In genomic region chr17:66701358-66702184, GRCm38 (mm10) we compare ENCODE assay signal across 11 mouse cellular contexts.
A peak's percentile ranks its signal among the peaks of the same experiment; 100 is the strongest.
DNase-seq lines count a peak whose midpoint lies in the region; ATAC-seq and TF ChIP-seq lines count a peak whose summit lies in the region.
"Had no signal": no experiment of that assay in that cellular context is flagged by ENCODE, and none has a peak within 500 bp of the region (broad histone marks: within the 10 kb centered on the region; RNA-seq: fewer than 3 reads in every experiment).

No protein-coding gene starts in this region.

- no peak overlapping the region for H3K9ac ChIP-seq in hindbrain, embryonic 15.5 days
- no peak overlapping the region for H3K9ac ChIP-seq in midbrain, embryonic 16.5 days (ENCODE audit: low read depth, low read length)
- no peak overlapping the region for H3K9ac ChIP-seq in midbrain, embryonic 15.5 days
- no peak overlapping the region for H3K9ac ChIP-seq in hindbrain, embryonic 16.5 days (ENCODE audit: low read depth, low read length)
- no peak overlapping the region for H3K9ac ChIP-seq in neural tube, embryonic 15.5 days (replicated peaks)
- H3K9ac ChIP-seq: forebrain, embryonic 12.5 days; liver, embryonic 14.5 days had no signal

- ATAC-seq in hindbrain, embryonic 15.5 days (ENCODE audit: low FRiP score, low read depth) = peak; percentile 45; the same call in 1 of the 2 replicates
- ATAC-seq in midbrain, embryonic 16.5 days = peak; percentile 48; the same call in 1 of the 2 replicates
- no peak; the same call in 1 of the 2 replicates for ATAC-seq in midbrain, embryonic 15.5 days (replicated peaks)
- ATAC-seq in hindbrain, embryonic 16.5 days = peak; percentile 45; the same call in 1 of the 2 replicates
- ATAC-seq in neural tube, embryonic 15.5 days (ENCODE audit: low FRiP score) = no peak

- WGBS in hindbrain, embryonic 15.5 days = 59% methylated on average over 11 of the region's 11 CpGs
- WGBS in hindbrain, embryonic 10.5 days = 87% methylated on average over 11 of the region's 11 CpGs
- 68% methylated on average over 11 of the region's 11 CpGs for WGBS in midbrain, embryonic 16.5 days
- 64% methylated on average over 11 of the region's 11 CpGs for WGBS in midbrain, embryonic 15.5 days
- 58% methylated on average over 11 of the region's 11 CpGs for WGBS in hindbrain, embryonic 16.5 days
- 52% methylated on average over 11 of the region's 11 CpGs for WGBS in neural tube, embryonic 15.5 days

- no peak for TF ChIP-seq CTCF in layer of hippocampus, adult 2 months (conservative IDR thresholded peaks at IDR 0.05)

- H3K36me3 ChIP-seq in hindbrain, embryonic 15.5 days = no peaks in the 10 kb centered on the region
- no peaks in the 10 kb centered on the region for H3K36me3 ChIP-seq in hindbrain, embryonic 10.5 days
- H3K36me3 ChIP-seq in midbrain, embryonic 16.5 days (ENCODE audit: control insufficient read depth, insufficient read depth, low read length) = no peaks in the 10 kb centered on the region
- no peaks in the 10 kb centered on the region for H3K36me3 ChIP-seq in midbrain, embryonic 15.5 days (replicated peaks)
- H3K36me3 ChIP-seq in hindbrain, embryonic 16.5 days (ENCODE audit: control insufficient read depth, insufficient read depth, low read length) = no peaks in the 10 kb centered on the region
- H3K36me3 ChIP-seq in neural tube, embryonic 15.5 days = no peaks in the 10 kb centered on the region
- H3K36me3 ChIP-seq: forebrain, embryonic 12.5 days had no signal

- no peaks in the 10 kb centered on the region for H3K27me3 ChIP-seq in hindbrain, embryonic 15.5 days
- H3K27me3 ChIP-seq in hindbrain, embryonic 10.5 days (ENCODE audit: insufficient read depth, poor library complexity, severe bottlenecking) = no peaks in the 10 kb centered on the region
- H3K27me3 ChIP-seq in midbrain, embryonic 16.5 days (ENCODE audit: control insufficient read depth, insufficient read depth, low read depth, low read length) = no peaks in the 10 kb centered on the region
- 0 out of 2 replicates have a peak, but pooled peaks cover 3% of the 10 kb centered on the region for H3K27me3 ChIP-seq in midbrain, embryonic 15.5 days (replicated peaks)
- no peaks in the 10 kb centered on the region for H3K27me3 ChIP-seq in hindbrain, embryonic 16.5 days (replicated peaks; ENCODE audit: control insufficient read depth, insufficient read depth, low read length)
- H3K27me3 ChIP-seq in neural tube, embryonic 15.5 days (replicated peaks) = no peaks in the 10 kb centered on the region
- H3K27me3 ChIP-seq: forebrain, embryonic 12.5 days had no signal

- no peaks in the 10 kb centered on the region for H3K9me3 ChIP-seq in hindbrain, embryonic 15.5 days
- H3K9me3 ChIP-seq in hindbrain, embryonic 10.5 days = no peaks in the 10 kb centered on the region
- H3K9me3 ChIP-seq in midbrain, embryonic 16.5 days (replicated peaks; ENCODE audit: control insufficient read depth, low read length, poor library complexity, severe bottlenecking) = no peaks in the 10 kb centered on the region
- no peaks in the 10 kb centered on the region for H3K9me3 ChIP-seq in midbrain, embryonic 15.5 days
- H3K9me3 ChIP-seq in hindbrain, embryonic 16.5 days (ENCODE audit: control insufficient read depth, low read length) = no peaks in the 10 kb centered on the region
- H3K9me3 ChIP-seq in neural tube, embryonic 15.5 days (replicated peaks) = no peaks in the 10 kb centered on the region
- H3K9me3 ChIP-seq: forebrain, embryonic 12.5 days had no signal

- no peak overlapping the region for H3K4me3 ChIP-seq in hindbrain, embryonic 15.5 days
- no peak overlapping the region for H3K4me3 ChIP-seq in hindbrain, embryonic 10.5 days
- no peak overlapping the region for H3K4me3 ChIP-seq in midbrain, embryonic 16.5 days (ENCODE audit: low read depth, low read length)
- no peak overlapping the region for H3K4me3 ChIP-seq in midbrain, embryonic 15.5 days
- no peak overlapping the region for H3K4me3 ChIP-seq in hindbrain, embryonic 16.5 days (ENCODE audit: low read length)
- H3K4me3 ChIP-seq in neural tube, embryonic 15.5 days (replicated peaks) = no peak overlapping the region
- H3K4me3 ChIP-seq in layer of hippocampus, adult 2 months = no peak overlapping the region
- H3K4me3 ChIP-seq: forebrain, embryonic 12.5 days had no signal

- H3K4me2 ChIP-seq in hindbrain, embryonic 15.5 days = no peak overlapping the region
- no peak overlapping the region for H3K4me2 ChIP-seq in midbrain, embryonic 16.5 days (ENCODE audit: low read length)
- no peak overlapping the region for H3K4me2 ChIP-seq in midbrain, embryonic 15.5 days
- H3K4me2 ChIP-seq in hindbrain, embryonic 16.5 days (ENCODE audit: low read length) = no peak overlapping the region
- no peak overlapping the region for H3K4me2 ChIP-seq in neural tube, embryonic 15.5 days
- H3K4me2 ChIP-seq: forebrain, embryonic 12.5 days had no signal

- H3K27ac ChIP-seq in hindbrain, embryonic 15.5 days (replicated peaks) = no peak overlapping the region
- no peak overlapping the region for H3K27ac ChIP-seq in hindbrain, embryonic 10.5 days
- H3K27ac ChIP-seq in midbrain, embryonic 16.5 days (ENCODE audit: low read length) = no peak overlapping the region
- no peak overlapping the region for H3K27ac ChIP-seq in midbrain, embryonic 15.5 days
- H3K27ac ChIP-seq in hindbrain, embryonic 16.5 days (ENCODE audit: low read depth, low read length) = no peak overlapping the region
- 0 out of 2 replicates have a peak overlapping the region, but pooled peaks have one; percentile 13 for H3K27ac ChIP-seq in neural tube, embryonic 15.5 days (replicated peaks)
- no peak overlapping the region for H3K27ac ChIP-seq in layer of hippocampus, adult 2 months
- H3K27ac ChIP-seq: forebrain, embryonic 12.5 days; liver, embryonic 14.5 days; stomach, postnatal 0 days had no signal

- DNase-seq in hindbrain, embryonic 10.5 days (ENCODE audit: low spot score) = no peak
- DNase-seq in layer of hippocampus, adult 2 months (ENCODE audit: low spot score in 2 of 2) = no peak
- DNase-seq: cerebellum, adult 18-20 months had no signal

- H3K4me1 ChIP-seq in hindbrain, embryonic 15.5 days (replicated peaks) = peaks cover 11% of the 10 kb centered on the region; the same call in 1 of the 2 replicates
- H3K4me1 ChIP-seq in hindbrain, embryonic 10.5 days (replicated peaks) = 0 out of 2 replicates have a peak, but pooled peaks cover 5% of the 10 kb centered on the region
- H3K4me1 ChIP-seq in midbrain, embryonic 16.5 days (ENCODE audit: control insufficient read depth, insufficient read depth, low read length) = peaks cover 3% of the 10 kb centered on the region; the same call in 1 of the 2 replicates
- H3K4me1 ChIP-seq in midbrain, embryonic 15.5 days = peaks cover 7% of the 10 kb centered on the region; the same call in 1 of the 2 replicates
- peaks cover 2% of the 10 kb centered on the region; the same call in 1 of the 2 replicates for H3K4me1 ChIP-seq in hindbrain, embryonic 16.5 days (ENCODE audit: control insufficient read depth, insufficient read depth, low read depth, low read length)
- H3K4me1 ChIP-seq in neural tube, embryonic 15.5 days = peaks cover 22% of the 10 kb centered on the region

Comparison
In these comparisons a context has a peak if more than half of its experiments do, and no peak if none do; other contexts are left out.
1. ATAC-seq: peak in hindbrain, embryonic 15.5 days (single experiment), midbrain, embryonic 16.5 days (single experiment) and hindbrain, embryonic 16.5 days (single experiment); none in midbrain, embryonic 15.5 days (single experiment) and neural tube, embryonic 15.5 days (single experiment).